Mouse (Mus musculus): ENCODE data around the gene Vegfd.

DNA sequence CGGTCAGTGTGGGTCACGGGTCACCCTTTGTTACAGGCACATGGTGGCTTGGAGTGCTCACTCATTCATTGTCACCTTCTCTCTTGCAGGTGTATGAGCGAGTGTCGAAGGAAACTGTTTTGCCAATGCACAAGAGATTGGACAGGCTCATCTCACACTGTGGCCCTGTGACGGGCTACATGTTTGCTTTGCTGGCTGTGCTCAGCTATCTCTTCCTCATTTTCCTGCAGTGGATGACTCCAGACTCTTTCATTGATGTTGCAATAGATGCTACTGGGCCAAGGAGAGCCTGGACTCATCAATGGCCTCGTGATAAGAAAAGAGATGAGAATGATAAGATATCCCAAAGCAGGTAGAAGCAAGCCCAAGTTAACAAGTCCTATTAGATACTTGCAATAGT, 58.4 kb downstream of the Vegfd start:
- TF ChIP-seq GATA1 (IDR thresholded peaks at IDR 0.05; ENCODE audit: borderline replicate concordance, low read length) (no peak), FLI1 (IDR thresholded peaks at IDR 0.05; ENCODE audit: low read length) (no peak)

Data from megakaryocyte, embryonic 14.5 days (primary cell).